Mouse (Mus musculus): ENCODE results near the gene Prtg. TPM values are rescaled to one million over a fixed set of nuclear protein-coding genes. Genes with fewer than 3 reads are reported as not detected.

Prtg gene
- polyA plus RNA-seq, 1 experiment from 2014 or later = 4.4 TPM

DNA sequence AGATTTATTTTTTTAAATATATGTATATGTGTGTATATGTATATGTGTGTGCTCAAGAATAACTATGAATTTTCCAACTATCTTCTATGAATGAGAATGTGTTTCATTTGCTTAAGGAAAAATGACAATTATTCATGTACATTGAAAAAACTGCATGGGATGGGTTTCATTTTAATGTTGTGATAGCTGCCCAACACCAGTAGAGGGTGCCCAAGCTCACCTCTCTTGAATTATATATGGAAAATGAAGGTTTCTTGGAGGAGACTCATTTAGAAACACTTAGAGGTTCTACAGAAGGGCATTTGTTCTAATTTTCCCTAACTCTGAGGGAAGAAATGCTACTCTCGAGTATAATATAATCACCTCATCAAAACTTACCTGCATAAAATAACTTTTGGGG, 83.1 kb downstream of the Prtg start:
- peaks cover 3% of the 10 kb centered on the region; the same call in 1 of the 2 replicates for H3K36me3 ChIP-seq (ENCODE audit: control insufficient read depth, insufficient read depth, low read length)
- no peak overlapping the region for H3K27ac ChIP-seq (ENCODE audit: low read depth, low read length)
- WGBS = 95% methylated on average over 1 of the region's 1 CpGs

GRCm38 (mm10) chr9:72890499-72891085, 83.9 kb downstream of the Prtg start:
- Histone ChIP-seq H3K4me3 (ENCODE audit: low read depth, low read length) (no peak overlapping the region), H3K27ac (ENCODE audit: low read depth, low read length) (no peak overlapping the region), H3K36me3 (ENCODE audit: control insufficient read depth, insufficient read depth, low read length) (peaks cover 5% of the 10 kb centered on the region), H3K9ac (ENCODE audit: low read length) (no peak overlapping the region), H3K4me1 (ENCODE audit: control insufficient read depth, insufficient read depth, low read length) (no peaks in the 10 kb centered on the region), H3K4me2 (ENCODE audit: low read depth) (no peak overlapping the region), H3K9me3 (ENCODE audit: control insufficient read depth, low read length) (no peaks in the 10 kb centered on the region), H3K27me3 (ENCODE audit: control insufficient read depth, insufficient read depth, low read length) (no peaks in the 10 kb centered on the region)
- DNase-seq (ENCODE audit: low spot score) (no peak), ATAC-seq (ENCODE audit: insufficient read depth, low FRiP score, low TSS enrichment) (no peak)
- 76% methylated on average over 10 of the region's 10 CpGs for WGBS

More for the DNA sequence above, 83.1 kb downstream of the Prtg start:
- no peak overlapping the region for H3K4me3 ChIP-seq (ENCODE audit: low read depth, low read length)
- no peaks in the 10 kb centered on the region for H3K27me3 ChIP-seq (ENCODE audit: control insufficient read depth, insufficient read depth, low read length)
- H3K4me2 ChIP-seq (ENCODE audit: low read depth) = no peak overlapping the region
- DNase-seq (ENCODE audit: low spot score) (no peak), ATAC-seq (ENCODE audit: insufficient read depth, low FRiP score, low TSS enrichment) (no peak)
- H3K4me1 ChIP-seq (ENCODE audit: control insufficient read depth, insufficient read depth, low read length) = no peaks in the 10 kb centered on the region
- no peaks in the 10 kb centered on the region for H3K9me3 ChIP-seq (ENCODE audit: control insufficient read depth, low read length)
- H3K9ac ChIP-seq (ENCODE audit: low read length) = no peak overlapping the region

DNA sequence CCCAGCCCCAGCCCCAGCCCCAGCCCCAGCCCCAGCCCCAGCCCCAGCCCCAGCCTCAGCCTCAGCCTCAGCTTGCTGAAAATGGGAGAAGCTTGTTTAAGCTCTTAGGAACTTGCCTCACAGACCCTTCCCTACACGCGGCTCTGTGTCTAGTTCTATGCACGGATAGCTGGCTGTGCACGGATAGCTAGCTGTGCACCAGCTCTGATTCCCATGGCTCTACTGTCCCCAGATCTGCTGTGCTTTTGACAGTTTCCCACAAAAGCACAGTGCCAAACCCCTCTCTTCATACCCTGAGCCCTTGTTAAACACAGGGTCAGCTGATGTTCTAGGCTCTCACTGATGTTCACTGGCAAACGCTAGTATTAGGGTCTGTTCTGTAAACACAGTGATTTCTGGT, 86.1 kb downstream of the Prtg start:
- ATAC-seq (ENCODE audit: insufficient read depth, low FRiP score, low TSS enrichment) (no peak), DNase-seq (ENCODE audit: low spot score) (no peak)
- Histone ChIP-seq H3K4me1 (ENCODE audit: control insufficient read depth, insufficient read depth, low read length) (no peaks in the 10 kb centered on the region), H3K4me3 (ENCODE audit: low read depth, low read length) (no peak overlapping the region), H3K27me3 (ENCODE audit: control insufficient read depth, insufficient read depth, low read length) (no peaks in the 10 kb centered on the region), H3K9me3 (ENCODE audit: control insufficient read depth, low read length) (no peaks in the 10 kb centered on the region), H3K36me3 (ENCODE audit: control insufficient read depth, insufficient read depth, low read length) (peaks cover 5% of the 10 kb centered on the region), H3K4me2 (ENCODE audit: low read depth) (no peak overlapping the region), H3K9ac (ENCODE audit: low read length) (no peak overlapping the region), H3K27ac (ENCODE audit: low read depth, low read length) (no peak overlapping the region)
- 95% methylated on average over 5 of the region's 5 CpGs for WGBS

GRCm38 (mm10) chr9:72894796-72895352, 88.2 kb downstream of the Prtg start:
- 94% methylated on average over 6 of the region's 6 CpGs for WGBS
- Histone ChIP-seq H3K4me1 (ENCODE audit: control insufficient read depth, insufficient read depth, low read length) (no peaks in the 10 kb centered on the region), H3K4me2 (ENCODE audit: low read depth) (no peak overlapping the region), H3K36me3 (ENCODE audit: control insufficient read depth, insufficient read depth, low read length) (peaks cover 5% of the 10 kb centered on the region), H3K9me3 (ENCODE audit: control insufficient read depth, low read length) (no peaks in the 10 kb centered on the region), H3K27ac (ENCODE audit: low read depth, low read length) (no peak overlapping the region), H3K9ac (ENCODE audit: low read length) (no peak overlapping the region), H3K4me3 (ENCODE audit: low read depth, low read length) (no peak overlapping the region), H3K27me3 (ENCODE audit: control insufficient read depth, insufficient read depth, low read length) (no peaks in the 10 kb centered on the region)
- ATAC-seq (ENCODE audit: insufficient read depth, low FRiP score, low TSS enrichment) = no peak
- DNase-seq (ENCODE audit: low spot score) = no peak

GRCm38 (mm10) chr9:72902057-72902456, 95.4 kb downstream of the Prtg start:
- 95% methylated on average over 8 of the region's 8 CpGs for WGBS
- Histone ChIP-seq H3K9ac (ENCODE audit: low read length) (no peak overlapping the region; the same call in 1 of the 2 replicates), H3K4me1 (ENCODE audit: control insufficient read depth, insufficient read depth, low read length) (no peaks in the 10 kb centered on the region), H3K36me3 (ENCODE audit: control insufficient read depth, insufficient read depth, low read length) (peaks cover 4% of the 10 kb centered on the region; the same call in 1 of the 2 replicates), H3K4me3 (ENCODE audit: low read depth, low read length) (no peak overlapping the region), H3K9me3 (ENCODE audit: control insufficient read depth, low read length) (no peaks in the 10 kb centered on the region), H3K4me2 (ENCODE audit: low read depth) (no peak overlapping the region), H3K27ac (ENCODE audit: low read depth, low read length) (no peak overlapping the region), H3K27me3 (ENCODE audit: control insufficient read depth, insufficient read depth, low read length) (no peaks in the 10 kb centered on the region)
- DNase-seq (ENCODE audit: low spot score) (no peak), ATAC-seq (ENCODE audit: insufficient read depth, low FRiP score, low TSS enrichment) (no peak)

- no peaks in the 10 kb centered on the region for H3K27me3 ChIP-seq (ENCODE audit: control insufficient read depth, insufficient read depth, low read length)
- DNase-seq (ENCODE audit: low spot score) (no peak), ATAC-seq (ENCODE audit: insufficient read depth, low FRiP score, low TSS enrichment) (no peak)
- H3K4me1 ChIP-seq (ENCODE audit: control insufficient read depth, insufficient read depth, low read length) = no peaks in the 10 kb centered on the region
- WGBS = 96% methylated on average over 5 of the region's 5 CpGs
- no peak overlapping the region for H3K27ac ChIP-seq (ENCODE audit: low read depth, low read length)
- H3K36me3 ChIP-seq (ENCODE audit: control insufficient read depth, insufficient read depth, low read length) = peaks cover 4% of the 10 kb centered on the region; the same call in 1 of the 2 replicates
- no peaks in the 10 kb centered on the region for H3K9me3 ChIP-seq (ENCODE audit: control insufficient read depth, low read length)
- no peak overlapping the region for H3K4me3 ChIP-seq (ENCODE audit: low read depth, low read length)
- no peak overlapping the region for H3K4me2 ChIP-seq (ENCODE audit: low read depth)
- H3K9ac ChIP-seq (ENCODE audit: low read length) = no peak overlapping the region
These were observed 95.9 kb downstream of the Prtg start for GRCm38 (mm10) chr9:72902611-72903010.

DNA sequence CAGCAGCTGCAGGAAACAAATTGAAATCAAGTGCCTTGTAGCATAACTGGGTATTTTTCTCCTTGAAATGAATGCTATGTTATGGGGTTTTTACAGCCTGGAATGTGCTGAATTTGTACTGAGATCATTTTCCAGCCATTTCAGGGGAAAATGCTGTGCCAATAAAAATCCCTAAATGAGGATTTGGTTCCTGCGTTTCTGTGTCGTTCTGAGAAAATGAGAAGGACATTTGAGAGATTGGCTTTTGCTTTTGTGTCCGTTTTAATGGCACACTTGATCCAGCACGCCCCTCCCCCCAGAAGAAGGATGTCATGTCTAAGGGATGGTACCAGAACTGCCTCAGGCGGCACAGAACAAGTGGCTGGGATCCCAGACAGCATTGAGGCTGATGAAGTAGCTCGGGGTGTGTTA, 100.0 kb downstream of the Prtg start:
- H3K9ac ChIP-seq (ENCODE audit: low read length) = no peak overlapping the region
- no peak overlapping the region for H3K4me2 ChIP-seq (ENCODE audit: low read depth)
- DNase-seq (ENCODE audit: low spot score) (no peak), ATAC-seq (ENCODE audit: insufficient read depth, low FRiP score, low TSS enrichment) (no peak)
- H3K27ac ChIP-seq (ENCODE audit: low read depth, low read length) = no peak overlapping the region
- H3K4me1 ChIP-seq (ENCODE audit: control insufficient read depth, insufficient read depth, low read length) = no peaks in the 10 kb centered on the region
- no peaks in the 10 kb centered on the region for H3K9me3 ChIP-seq (ENCODE audit: control insufficient read depth, low read length)
- peaks cover 4% of the 10 kb centered on the region for H3K36me3 ChIP-seq (ENCODE audit: control insufficient read depth, insufficient read depth, low read length)
- WGBS = 87% methylated on average over 6 of the region's 6 CpGs
- no peak overlapping the region for H3K4me3 ChIP-seq (ENCODE audit: low read depth, low read length)
- H3K27me3 ChIP-seq (ENCODE audit: control insufficient read depth, insufficient read depth, low read length) = no peaks in the 10 kb centered on the region

- Histone ChIP-seq H3K36me3 (ENCODE audit: control insufficient read depth, insufficient read depth, low read length) (no peaks in the 10 kb centered on the region; the same call in none of the 2 replicates), H3K9ac (ENCODE audit: low read length) (no peak overlapping the region), H3K4me3 (ENCODE audit: low read depth, low read length) (no peak overlapping the region), H3K4me2 (ENCODE audit: low read depth) (no peak overlapping the region), H3K27me3 (ENCODE audit: control insufficient read depth, insufficient read depth, low read length) (no peaks in the 10 kb centered on the region), H3K27ac (ENCODE audit: low read depth, low read length) (no peak overlapping the region), H3K9me3 (ENCODE audit: control insufficient read depth, low read length) (no peaks in the 10 kb centered on the region), H3K4me1 (ENCODE audit: control insufficient read depth, insufficient read depth, low read length) (no peaks in the 10 kb centered on the region)
- WGBS = 89% methylated on average over 2 of the region's 2 CpGs
- ATAC-seq (ENCODE audit: insufficient read depth, low FRiP score, low TSS enrichment) (no peak), DNase-seq (ENCODE audit: low spot score) (no peak)
These were observed 104.7 kb downstream of the Prtg start for GRCm38 (mm10) chr9:72911381-72911780.

- Histone ChIP-seq H3K4me2 (ENCODE audit: low read depth) (no peak overlapping the region), H3K9me3 (ENCODE audit: control insufficient read depth, low read length) (no peaks in the 10 kb centered on the region), H3K9ac (ENCODE audit: low read length) (no peak overlapping the region), H3K36me3 (ENCODE audit: control insufficient read depth, insufficient read depth, low read length) (no peaks in the 10 kb centered on the region; the same call in none of the 2 replicates), H3K27me3 (ENCODE audit: control insufficient read depth, insufficient read depth, low read length) (no peaks in the 10 kb centered on the region), H3K4me1 (ENCODE audit: control insufficient read depth, insufficient read depth, low read length) (no peaks in the 10 kb centered on the region), H3K4me3 (ENCODE audit: low read depth, low read length) (no peak overlapping the region), H3K27ac (ENCODE audit: low read depth, low read length) (no peak overlapping the region)
- ATAC-seq (ENCODE audit: insufficient read depth, low FRiP score, low TSS enrichment) = no peak
- 75% methylated on average over 6 of the region's 6 CpGs for WGBS
- DNase-seq (ENCODE audit: low spot score) = no peak
These were observed 106.9 kb downstream of the Prtg start for GRCm38 (mm10) chr9:72913551-72913950.

Measured in neural tube, embryonic 11.5 days (tissue).